Mouse (Mus musculus): Measurements from ENCODE around the gene C1qtnf9. TPM values are rescaled to one million over a fixed set of nuclear protein-coding genes. Genes with fewer than 3 reads are reported as not detected.

Gene C1qtnf9
- polyA plus RNA-seq, 1 experiment from 2014 or later, result not detected

GRCm38 (mm10) chr14:60783196-60783595, 15.3 kb downstream of the C1qtnf9 start:
- no peak for ATAC-seq (ENCODE audit: low FRiP score, low TSS enrichment)
- H3K27ac ChIP-seq (ENCODE audit: low read depth, low read length), result no peak overlapping the region
- H3K4me3 ChIP-seq (ENCODE audit: low read length), result no peak overlapping the region
- no peaks in the 10 kb centered on the region for H3K27me3 ChIP-seq (ENCODE audit: control insufficient read depth, insufficient read depth, low read length)
- H3K4me1 ChIP-seq (ENCODE audit: control insufficient read depth, insufficient read depth, low read length), result no peaks in the 10 kb centered on the region
- 53% methylated on average over 8 of the region's 8 CpGs for WGBS
- H3K4me2 ChIP-seq (replicated peaks; ENCODE audit: low read depth, low read length), result no peak overlapping the region
- peaks cover 2% of the 10 kb centered on the region; the same call in 1 of the 2 replicates for H3K36me3 ChIP-seq (ENCODE audit: control insufficient read depth, insufficient read depth, low read length)
- no peak overlapping the region for H3K9ac ChIP-seq (ENCODE audit: low read depth, low read length)
- no peaks in the 10 kb centered on the region for H3K9me3 ChIP-seq (ENCODE audit: control insufficient read depth, low read length)

GRCm38 (mm10) chr14:60784427-60785315, 16.7 kb downstream of the C1qtnf9 start, which contains the start of gene Mipep:
Gene Mipep, plus strand, starts transcription at chr14:60784573.
- Histone ChIP-seq H3K27me3 (ENCODE audit: control insufficient read depth, insufficient read depth, low read length) (no peaks in the 10 kb centered on the region), H3K4me1 (ENCODE audit: control insufficient read depth, insufficient read depth, low read length) (no peaks in the 10 kb centered on the region), H3K27ac (ENCODE audit: low read depth, low read length) (no peak within 1 kb of the TSS), H3K36me3 (ENCODE audit: control insufficient read depth, insufficient read depth, low read length) (peaks cover 5% of the 10 kb centered on the region; the same call in 1 of the 2 replicates), H3K9me3 (ENCODE audit: control insufficient read depth, low read length) (no peaks in the 10 kb centered on the region), H3K4me3 (ENCODE audit: low read length) (peak within 1 kb of the TSS; percentile 69), H3K9ac (ENCODE audit: low read depth, low read length) (peak within 1 kb of the TSS; percentile 76), H3K4me2 (replicated peaks; ENCODE audit: low read depth, low read length) (peak within 1 kb of the TSS; percentile 75)
- peak; percentile 87 for ATAC-seq (ENCODE audit: low FRiP score, low TSS enrichment)
- under 1% methylated on average over 61 of the region's 61 CpGs for WGBS

- 37% methylated on average over 3 of the region's 3 CpGs for WGBS
- Histone ChIP-seq H3K4me3 (ENCODE audit: low read length) (no peak overlapping the region), H3K9me3 (ENCODE audit: control insufficient read depth, low read length) (no peaks in the 10 kb centered on the region), H3K27me3 (ENCODE audit: control insufficient read depth, insufficient read depth, low read length) (no peaks in the 10 kb centered on the region), H3K9ac (ENCODE audit: low read depth, low read length) (no peak overlapping the region), H3K27ac (ENCODE audit: low read depth, low read length) (no peak overlapping the region), H3K4me2 (replicated peaks; ENCODE audit: low read depth, low read length) (no peak overlapping the region), H3K36me3 (ENCODE audit: control insufficient read depth, insufficient read depth, low read length) (peaks cover 21% of the 10 kb centered on the region; the same call in 1 of the 2 replicates), H3K4me1 (ENCODE audit: control insufficient read depth, insufficient read depth, low read length) (no peaks in the 10 kb centered on the region)
- 0 out of 2 replicates have a peak, but pooled peaks have one; percentile 64 for ATAC-seq (ENCODE audit: low FRiP score, low TSS enrichment)
Measured at GRCm38 (mm10) chr14:60790103-60790502, 22.2 kb downstream of the C1qtnf9 start.

DNA sequence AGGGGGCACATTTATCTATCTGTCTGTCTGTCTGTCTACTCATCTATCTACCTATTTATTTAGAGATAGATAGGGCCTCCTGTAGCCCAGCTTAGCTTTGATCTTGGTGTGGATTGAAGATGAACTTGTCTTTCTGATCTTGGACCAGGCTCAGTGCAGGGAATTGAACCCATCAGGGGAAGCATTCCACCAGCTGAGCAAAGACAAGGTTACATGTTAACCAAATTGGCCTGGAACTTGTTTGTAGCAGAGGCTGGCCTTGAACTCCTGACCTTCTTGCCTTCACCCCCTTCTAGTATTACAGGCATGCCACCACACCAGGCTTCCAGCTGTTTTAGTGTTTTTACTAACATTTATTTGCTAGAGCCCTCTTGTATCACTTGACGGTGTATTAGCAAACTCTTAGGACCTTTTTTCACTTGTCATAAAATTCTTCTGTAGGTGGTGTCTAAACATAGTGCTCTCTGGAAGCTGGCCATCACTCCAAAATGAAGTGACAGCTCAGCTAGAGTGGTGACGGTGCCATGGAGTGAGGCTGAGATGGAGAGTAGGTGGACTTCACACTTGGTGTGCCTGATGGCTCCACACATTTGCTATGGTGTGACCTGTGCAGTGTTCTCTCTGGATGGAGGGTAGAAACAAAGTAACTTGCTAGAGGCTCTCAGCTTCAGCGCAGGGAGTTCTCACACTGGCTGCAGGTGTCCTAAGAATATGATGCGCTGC, 28.8 kb downstream of the C1qtnf9 start:
- 81% methylated on average over 4 of the region's 4 CpGs for WGBS
- ATAC-seq (ENCODE audit: low FRiP score, low TSS enrichment), result no peak
- Histone ChIP-seq H3K4me3 (ENCODE audit: low read length) (no peak overlapping the region), H3K9me3 (ENCODE audit: control insufficient read depth, low read length) (no peaks in the 10 kb centered on the region), H3K27ac (ENCODE audit: low read depth, low read length) (no peak overlapping the region), H3K36me3 (ENCODE audit: control insufficient read depth, insufficient read depth, low read length) (peaks cover 29% of the 10 kb centered on the region; the same call in 1 of the 2 replicates), H3K4me1 (ENCODE audit: control insufficient read depth, insufficient read depth, low read length) (no peaks in the 10 kb centered on the region), H3K4me2 (replicated peaks; ENCODE audit: low read depth, low read length) (no peak overlapping the region), H3K9ac (ENCODE audit: low read depth, low read length) (no peak overlapping the region), H3K27me3 (ENCODE audit: control insufficient read depth, insufficient read depth, low read length) (no peaks in the 10 kb centered on the region)

GRCm38 (mm10) chr14:60797596-60797995, 29.7 kb downstream of the C1qtnf9 start:
- ATAC-seq (ENCODE audit: low FRiP score, low TSS enrichment), result no peak
- Histone ChIP-seq H3K27ac (ENCODE audit: low read depth, low read length) (no peak overlapping the region), H3K9me3 (ENCODE audit: control insufficient read depth, low read length) (no peaks in the 10 kb centered on the region), H3K4me1 (ENCODE audit: control insufficient read depth, insufficient read depth, low read length) (no peaks in the 10 kb centered on the region), H3K4me3 (ENCODE audit: low read length) (no peak overlapping the region), H3K4me2 (replicated peaks; ENCODE audit: low read depth, low read length) (no peak overlapping the region), H3K9ac (ENCODE audit: low read depth, low read length) (no peak overlapping the region), H3K36me3 (ENCODE audit: control insufficient read depth, insufficient read depth, low read length) (peaks cover 32% of the 10 kb centered on the region), H3K27me3 (ENCODE audit: control insufficient read depth, insufficient read depth, low read length) (no peaks in the 10 kb centered on the region)
- 91% methylated on average over 5 of the region's 5 CpGs for WGBS

DNA sequence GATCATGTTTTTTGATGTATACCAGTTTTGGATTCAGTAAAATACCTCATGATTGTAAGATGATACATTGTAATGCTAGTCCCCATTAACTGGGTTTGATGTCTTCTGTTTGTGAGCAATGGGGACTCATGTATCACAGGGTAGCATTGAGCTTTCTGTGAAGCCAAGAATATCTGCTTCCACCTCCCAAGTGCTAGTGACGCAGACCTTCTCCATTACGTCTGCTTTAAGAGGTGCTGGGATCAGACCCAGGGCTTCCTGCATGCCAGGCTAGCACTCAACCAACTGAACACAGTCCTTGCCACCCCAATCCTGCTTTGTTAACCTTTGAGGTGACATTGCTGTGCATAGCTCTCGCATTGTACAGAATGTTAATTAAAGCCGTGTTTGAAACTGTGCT, 30.8 kb downstream of the C1qtnf9 start:
- H3K27ac ChIP-seq (ENCODE audit: low read depth, low read length), result no peak overlapping the region
- no peak for ATAC-seq (ENCODE audit: low FRiP score, low TSS enrichment)
- 93% methylated on average over 4 of the region's 4 CpGs for WGBS
- no peak overlapping the region for H3K9ac ChIP-seq (ENCODE audit: low read depth, low read length)
- H3K4me2 ChIP-seq (replicated peaks; ENCODE audit: low read depth, low read length), result no peak overlapping the region
- no peaks in the 10 kb centered on the region for H3K27me3 ChIP-seq (ENCODE audit: control insufficient read depth, insufficient read depth, low read length)
- no peaks in the 10 kb centered on the region for H3K4me1 ChIP-seq (ENCODE audit: control insufficient read depth, insufficient read depth, low read length)
- H3K4me3 ChIP-seq (ENCODE audit: low read length), result no peak overlapping the region
- no peaks in the 10 kb centered on the region for H3K9me3 ChIP-seq (ENCODE audit: control insufficient read depth, low read length)
- H3K36me3 ChIP-seq (ENCODE audit: control insufficient read depth, insufficient read depth, low read length), result peaks cover 36% of the 10 kb centered on the region

- H3K9ac ChIP-seq (ENCODE audit: low read depth, low read length), result no peak overlapping the region
- H3K4me1 ChIP-seq (ENCODE audit: control insufficient read depth, insufficient read depth, low read length), result no peaks in the 10 kb centered on the region
- peaks cover 38% of the 10 kb centered on the region for H3K36me3 ChIP-seq (ENCODE audit: control insufficient read depth, insufficient read depth, low read length)
- H3K4me2 ChIP-seq (replicated peaks; ENCODE audit: low read depth, low read length), result no peak overlapping the region
- H3K27me3 ChIP-seq (ENCODE audit: control insufficient read depth, insufficient read depth, low read length), result no peaks in the 10 kb centered on the region
- no peaks in the 10 kb centered on the region for H3K9me3 ChIP-seq (ENCODE audit: control insufficient read depth, low read length)
- 52% methylated on average over 9 of the region's 9 CpGs for WGBS
- ATAC-seq (ENCODE audit: low FRiP score, low TSS enrichment), result no peak
- no peak overlapping the region for H3K4me3 ChIP-seq (ENCODE audit: low read length)
- H3K27ac ChIP-seq (ENCODE audit: low read depth, low read length), result no peak overlapping the region
Measured at GRCm38 (mm10) chr14:60799762-60800728, 32.1 kb downstream of the C1qtnf9 start.

DNA sequence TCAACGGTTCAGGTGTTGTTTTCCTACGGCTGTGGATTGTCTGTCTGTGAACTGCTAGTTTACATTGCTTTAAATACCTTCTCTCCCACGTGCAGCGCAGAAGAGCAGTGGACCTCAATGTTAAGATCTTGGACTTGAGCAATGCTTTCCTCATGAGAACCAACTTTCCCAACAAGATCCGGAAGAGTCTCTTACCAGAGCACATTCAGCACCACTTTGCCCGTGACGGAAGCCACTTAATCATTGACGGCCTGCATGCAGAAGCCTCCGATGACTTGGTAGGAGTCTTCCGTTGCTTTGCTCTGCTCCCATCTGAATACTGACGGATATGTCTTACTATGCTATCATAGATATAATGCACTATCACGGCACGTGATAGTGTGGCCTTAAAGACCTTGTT, 34.1 kb downstream of the C1qtnf9 start:
- Histone ChIP-seq H3K9ac (ENCODE audit: low read depth, low read length) (no peak overlapping the region), H3K4me2 (replicated peaks; ENCODE audit: low read depth, low read length) (no peak overlapping the region), H3K27me3 (ENCODE audit: control insufficient read depth, insufficient read depth, low read length) (no peaks in the 10 kb centered on the region), H3K4me1 (ENCODE audit: control insufficient read depth, insufficient read depth, low read length) (no peaks in the 10 kb centered on the region), H3K9me3 (ENCODE audit: control insufficient read depth, low read length) (no peaks in the 10 kb centered on the region), H3K27ac (ENCODE audit: low read depth, low read length) (no peak overlapping the region), H3K36me3 (ENCODE audit: control insufficient read depth, insufficient read depth, low read length) (peaks cover 29% of the 10 kb centered on the region), H3K4me3 (ENCODE audit: low read length) (no peak overlapping the region)
- no peak for ATAC-seq (ENCODE audit: low FRiP score, low TSS enrichment)
- 96% methylated on average over 13 of the region's 13 CpGs for WGBS

All from kidney, embryonic 14.5 days (tissue).